Mouse (Mus musculus): ENCODE measurements around the gene Myh6. TPM values are rescaled to one million over a fixed set of nuclear protein-coding genes. Genes with fewer than 3 reads are reported as not detected.
"Not testable (repeated sequence)": the region's sequence is repeated elsewhere in the genome, so short reads cannot be mapped to it uniquely, and the experiment has no call there.

Myh6 gene
- polyA plus RNA-seq, 1 experiment: 0.17 TPM

GRCm38 (mm10) chr14:55005506-55005905, 38.8 kb upstream of the Myh6 start:
- no peak overlapping the region for H3K27ac ChIP-seq (ENCODE audit: insufficient read depth, low read length)
- peaks cover 2% of the 10 kb centered on the region; the same call in 1 of the 2 replicates for H3K4me1 ChIP-seq (ENCODE audit: control insufficient read depth, insufficient read depth, low read length)
- H3K4me3 ChIP-seq (ENCODE audit: insufficient read depth, low read length): no peak overlapping the region
- no peak for TF ChIP-seq CTCF (IDR thresholded peaks at IDR 0.05; ENCODE audit: extremely low read depth, insufficient read depth, low read length)
- TF ChIP-seq POLR2A (IDR thresholded peaks at IDR 0.05; ENCODE audit: extremely low read depth, insufficient read depth, low read length): no peak

- peaks cover 2% of the 10 kb centered on the region; the same call in 1 of the 2 replicates for H3K4me1 ChIP-seq (ENCODE audit: control insufficient read depth, insufficient read depth, low read length)
- TF ChIP-seq CTCF (IDR thresholded peaks at IDR 0.05; ENCODE audit: extremely low read depth, insufficient read depth, low read length) (no peak), POLR2A (IDR thresholded peaks at IDR 0.05; ENCODE audit: extremely low read depth, insufficient read depth, low read length) (no peak)
- no peak overlapping the region for H3K27ac ChIP-seq (ENCODE audit: insufficient read depth, low read length)
- H3K4me3 ChIP-seq (ENCODE audit: insufficient read depth, low read length): no peak overlapping the region
Observed at GRCm38 (mm10) chr14:55003878-55004855, 37.4 kb upstream of the Myh6 start.

- Histone ChIP-seq H3K27ac (ENCODE audit: insufficient read depth, low read length) (no peak overlapping the region), H3K4me3 (ENCODE audit: insufficient read depth, low read length) (no peak overlapping the region), H3K4me1 (ENCODE audit: control insufficient read depth, insufficient read depth, low read length) (peaks cover 2% of the 10 kb centered on the region; the same call in 1 of the 2 replicates)
- no peak for TF ChIP-seq CTCF (IDR thresholded peaks at IDR 0.05; ENCODE audit: extremely low read depth, insufficient read depth, low read length)
- TF ChIP-seq POLR2A (IDR thresholded peaks at IDR 0.05; ENCODE audit: extremely low read depth, insufficient read depth, low read length): no peak
Observed at GRCm38 (mm10) chr14:55002687-55003120, 36.0 kb upstream of the Myh6 start.

GRCm38 (mm10) chr14:55001938-55002686, 35.4 kb upstream of the Myh6 start:
- TF ChIP-seq CTCF (IDR thresholded peaks at IDR 0.05; ENCODE audit: extremely low read depth, insufficient read depth, low read length): no peak
- TF ChIP-seq POLR2A (IDR thresholded peaks at IDR 0.05; ENCODE audit: extremely low read depth, insufficient read depth, low read length): no peak
- peaks cover 2% of the 10 kb centered on the region; the same call in 1 of the 2 replicates for H3K4me1 ChIP-seq (ENCODE audit: control insufficient read depth, insufficient read depth, low read length)
- no peak overlapping the region for H3K27ac ChIP-seq (ENCODE audit: insufficient read depth, low read length)
- no peak overlapping the region for H3K4me3 ChIP-seq (ENCODE audit: insufficient read depth, low read length)

GRCm38 (mm10) chr14:55001446-55001845, 34.7 kb upstream of the Myh6 start:
- no peak overlapping the region for H3K27ac ChIP-seq (ENCODE audit: insufficient read depth, low read length)
- H3K4me3 ChIP-seq (ENCODE audit: insufficient read depth, low read length): no peak overlapping the region
- H3K4me1 ChIP-seq (ENCODE audit: control insufficient read depth, insufficient read depth, low read length): peaks cover 2% of the 10 kb centered on the region; the same call in 1 of the 2 replicates
- TF ChIP-seq POLR2A (IDR thresholded peaks at IDR 0.05; ENCODE audit: extremely low read depth, insufficient read depth, low read length): no peak
- TF ChIP-seq CTCF (IDR thresholded peaks at IDR 0.05; ENCODE audit: extremely low read depth, insufficient read depth, low read length): no peak

GRCm38 (mm10) chr14:55000814-55001213, 34.1 kb upstream of the Myh6 start:
- Histone ChIP-seq H3K4me1 (ENCODE audit: control insufficient read depth, insufficient read depth, low read length) (peaks cover 2% of the 10 kb centered on the region; the same call in 1 of the 2 replicates), H3K27ac (ENCODE audit: insufficient read depth, low read length) (no peak overlapping the region), H3K4me3 (ENCODE audit: insufficient read depth, low read length) (no peak overlapping the region)
- TF ChIP-seq POLR2A (IDR thresholded peaks at IDR 0.05; ENCODE audit: extremely low read depth, insufficient read depth, low read length) (no peak), CTCF (IDR thresholded peaks at IDR 0.05; ENCODE audit: extremely low read depth, insufficient read depth, low read length) (no peak)

- not testable (repeated sequence) for H3K4me3 ChIP-seq (ENCODE audit: insufficient read depth, low read length)
Observed at GRCm38 (mm10) chr14:54999868-55000267, 33.1 kb upstream of the Myh6 start.

GRCm38 (mm10) chr14:54998680-54999079, 32.0 kb upstream of the Myh6 start:
- no peak for TF ChIP-seq POLR2A (IDR thresholded peaks at IDR 0.05; ENCODE audit: extremely low read depth, insufficient read depth, low read length)
- TF ChIP-seq CTCF (IDR thresholded peaks at IDR 0.05; ENCODE audit: extremely low read depth, insufficient read depth, low read length): no peak
- Histone ChIP-seq H3K4me3 (ENCODE audit: insufficient read depth, low read length) (no peak overlapping the region), H3K27ac (ENCODE audit: insufficient read depth, low read length) (no peak overlapping the region), H3K4me1 (ENCODE audit: control insufficient read depth, insufficient read depth, low read length) (peaks cover 3% of the 10 kb centered on the region)

More at GRCm38 (mm10) chr14:54999868-55000267, 33.1 kb upstream of the Myh6 start:
- H3K27ac ChIP-seq (ENCODE audit: insufficient read depth, low read length); H3K4me1 ChIP-seq (ENCODE audit: control insufficient read depth, insufficient read depth, low read length): not testable (repeated sequence)

GRCm38 (mm10) chr14:54997297-54997696, 30.6 kb upstream of the Myh6 start:
- Histone ChIP-seq H3K27ac (ENCODE audit: insufficient read depth, low read length) (no peak overlapping the region), H3K4me3 (ENCODE audit: insufficient read depth, low read length) (no peak overlapping the region), H3K4me1 (ENCODE audit: control insufficient read depth, insufficient read depth, low read length) (peaks cover 3% of the 10 kb centered on the region)

More at GRCm38 (mm10) chr14:54997297-54997696, 30.6 kb upstream of the Myh6 start:
- no peak for TF ChIP-seq CTCF (IDR thresholded peaks at IDR 0.05; ENCODE audit: extremely low read depth, insufficient read depth, low read length)
- no peak for TF ChIP-seq POLR2A (IDR thresholded peaks at IDR 0.05; ENCODE audit: extremely low read depth, insufficient read depth, low read length)

Data from cortical plate, adult 2 months (tissue).